Mouse (Mus musculus) kidney, adult 9 months (tissue): ENCODE measurements around the gene A730015C16Rik.
A peak's percentile ranks its signal among the peaks of the same experiment; 100 is the strongest.

ENCODE experiments used
- DNase-seq: peaks from one replicate; pipeline ENCODE4 v3.0.0; 2022

Gene A730015C16Rik

DNA sequence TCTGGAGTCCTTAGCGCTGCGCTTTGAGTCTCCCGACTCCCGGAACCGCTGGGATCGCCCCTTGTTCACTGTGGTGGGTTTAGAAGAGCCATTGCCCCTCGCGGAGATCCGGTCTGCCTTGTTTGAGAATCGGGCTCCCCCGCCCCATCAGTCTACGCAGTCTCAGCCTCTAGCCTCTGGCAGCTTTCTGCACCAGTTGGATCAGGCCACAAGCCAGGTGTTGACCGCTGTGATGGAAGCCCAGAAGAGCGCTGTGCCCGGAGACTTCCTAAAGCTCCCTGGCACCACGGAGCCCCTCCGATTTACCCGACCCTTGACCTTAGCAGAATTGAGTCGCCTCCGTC, at the start of gene A730015C16Rik:
Gene A730015C16Rik (minus strand): TSS at position 115 of the 344 bp plus-strand sequence.
- DNase-seq = no peak

- DNase-seq = no peak
Measured at GRCm38 (mm10) chr4:108890876-108891275, 42.5 kb upstream of the A730015C16Rik start.

DNA sequence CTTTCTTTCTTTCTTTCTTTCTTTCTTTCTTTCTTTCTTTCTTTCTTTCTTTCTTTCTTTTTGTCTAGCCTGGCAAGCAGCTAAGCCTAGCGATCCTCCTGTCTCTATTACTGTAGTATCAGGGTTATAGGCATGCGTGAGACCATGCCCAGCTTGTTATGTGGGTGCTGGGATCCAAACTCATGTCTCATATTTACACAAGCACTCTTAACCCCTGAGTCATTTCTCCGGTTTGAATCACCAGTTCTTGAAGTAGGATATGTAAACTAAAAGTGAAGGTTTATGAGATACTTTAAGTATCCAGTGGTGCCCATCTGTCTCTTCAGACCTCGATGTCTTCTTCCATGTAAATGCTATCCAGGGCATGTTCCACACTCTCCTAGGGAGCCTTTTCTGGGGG, 39.0 kb upstream of the A730015C16Rik start:
- DNase-seq = no peak

DNA sequence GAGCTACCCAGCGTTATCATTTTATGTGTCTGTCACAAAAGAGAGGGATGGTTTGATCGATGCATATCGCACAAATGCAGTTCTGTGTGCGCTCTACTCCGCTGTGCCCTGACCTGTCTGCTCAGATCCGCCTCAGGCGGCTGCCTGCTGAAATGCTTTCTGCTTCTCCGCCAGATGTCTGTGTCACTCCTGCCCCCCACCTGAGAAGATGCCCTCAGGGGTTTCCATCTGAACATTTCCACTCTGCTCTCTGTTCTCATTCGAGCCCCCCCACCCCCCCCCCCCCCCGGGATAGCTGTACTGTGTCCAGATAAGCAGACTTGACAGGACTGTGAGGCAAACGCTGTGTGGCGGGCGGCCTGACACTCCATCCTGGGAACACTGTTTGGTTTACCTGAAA, 35.4 kb upstream of the A730015C16Rik start:
- DNase-seq = no peak

DNA sequence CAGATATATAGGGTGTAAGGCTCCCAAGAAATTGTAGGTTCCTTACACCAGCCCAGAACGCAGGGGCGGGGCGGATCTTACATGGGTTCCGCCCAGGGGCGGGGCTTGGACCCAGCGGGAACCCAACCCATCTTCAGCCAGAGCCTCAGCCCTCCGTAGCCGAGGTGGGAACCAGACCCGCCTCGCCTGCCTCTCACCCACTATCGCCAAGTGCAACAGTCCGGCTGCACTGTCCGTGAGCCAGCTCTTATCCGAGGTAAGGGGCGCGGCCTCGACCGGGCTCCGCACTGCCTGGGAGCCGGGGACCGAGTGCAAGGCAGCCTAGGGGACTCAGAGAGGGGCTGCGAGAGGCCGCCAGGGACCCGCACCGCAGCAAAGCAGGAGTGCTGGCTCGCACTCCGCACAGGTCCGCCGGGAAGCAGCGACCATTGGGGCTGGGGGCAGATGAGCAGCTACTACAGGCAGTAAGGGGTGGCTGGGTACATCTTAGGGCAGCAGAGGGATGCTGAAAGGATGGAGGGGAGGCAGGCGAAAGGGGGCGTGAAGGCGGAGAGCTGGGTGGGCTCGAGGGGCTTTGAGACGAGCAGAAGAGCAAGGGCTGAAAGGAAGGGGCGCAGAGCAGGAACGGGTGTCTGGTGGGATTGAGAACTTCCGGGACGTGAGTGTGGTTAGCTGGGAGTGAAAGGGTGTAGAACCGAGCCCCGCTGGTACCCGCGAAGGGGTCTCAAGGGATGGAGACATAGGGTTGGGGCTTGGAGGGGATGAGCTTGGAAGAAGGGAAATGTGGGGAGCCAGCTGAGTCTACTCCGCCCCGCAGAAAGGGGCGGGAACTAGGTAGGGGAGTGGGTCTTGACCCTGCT, 30.8 kb upstream of the A730015C16Rik start, which contains the start of gene Rab3b:
Gene Rab3b (plus strand): TSS at position 101 of the 860 bp plus-strand sequence.
- DNase-seq = peak; percentile 34

GRCm38 (mm10) chr4:108877901-108878300, 29.5 kb upstream of the A730015C16Rik start:
- DNase-seq = no peak

DNA sequence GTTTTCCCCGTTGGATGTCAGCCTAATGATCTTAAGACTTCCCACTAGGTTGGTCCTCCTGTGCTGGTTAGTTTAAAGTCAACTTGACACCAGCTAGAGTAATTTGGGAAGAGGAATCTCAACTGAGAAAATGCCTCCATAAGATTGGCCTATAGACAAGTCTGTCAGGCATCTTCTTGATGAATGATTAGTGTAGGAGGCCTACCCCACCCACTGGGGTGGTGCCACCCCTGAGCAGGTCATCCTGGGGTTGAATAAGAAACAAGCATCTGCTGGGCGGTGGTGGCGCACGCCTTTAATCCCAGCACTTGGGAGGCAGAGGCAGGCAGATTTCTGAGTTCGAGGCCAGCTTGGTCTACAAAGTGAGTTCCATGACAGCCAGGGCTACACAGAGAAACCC, 25.3 kb upstream of the A730015C16Rik start:
- DNase-seq = no peak

DNA sequence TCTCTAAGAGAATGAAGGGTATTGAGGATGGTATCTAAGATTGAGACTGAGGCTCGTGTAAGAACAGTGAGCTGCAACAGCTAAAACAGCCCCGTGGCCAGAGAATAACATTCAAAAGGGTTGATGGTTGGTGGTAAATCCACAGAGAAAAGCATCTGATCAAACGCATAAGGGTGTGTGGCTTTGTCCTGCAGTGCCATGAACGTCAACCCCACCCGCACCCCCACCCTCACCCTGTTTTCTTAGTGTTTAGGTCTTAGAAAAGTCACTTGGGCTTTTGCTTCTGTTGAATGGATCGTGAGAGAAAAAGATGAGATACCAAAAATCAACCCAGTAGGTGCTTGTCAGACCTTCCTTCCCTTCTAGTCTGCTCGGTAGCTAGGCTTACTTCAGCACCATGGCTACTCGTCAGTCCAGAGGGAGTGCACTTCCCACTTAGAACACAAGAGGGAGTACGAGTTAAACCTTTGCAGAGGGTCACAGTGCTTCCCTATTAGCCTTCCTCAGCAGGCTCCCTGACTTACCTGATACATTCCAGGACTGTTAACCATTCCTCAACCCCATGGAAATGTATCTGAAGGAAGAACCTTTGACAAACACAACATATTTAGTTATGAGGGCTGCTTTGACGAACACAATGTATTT, 21.4 kb upstream of the A730015C16Rik start:
- peak; percentile 93 for DNase-seq

DNA sequence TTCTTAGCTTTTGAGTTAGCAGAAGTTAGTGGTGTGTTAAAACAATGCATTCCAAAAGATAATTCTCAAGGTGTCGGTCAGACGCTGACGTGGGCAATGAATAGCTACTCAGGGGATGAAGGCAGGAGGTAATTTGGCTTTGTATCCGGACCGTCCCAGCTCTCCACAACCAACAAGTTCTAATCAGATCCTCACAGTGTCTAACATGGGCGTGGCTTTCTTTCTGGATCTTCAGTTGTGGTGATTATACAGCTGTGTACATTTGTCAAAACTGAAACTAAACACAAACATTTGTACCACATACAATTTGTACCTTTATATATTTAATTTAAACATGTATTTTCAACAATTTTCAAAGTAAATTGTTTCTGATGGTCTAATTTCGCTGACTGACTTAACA, 18.4 kb upstream of the A730015C16Rik start:
- no peak for DNase-seq

- DNase-seq = peak; percentile 90
Measured at GRCm38 (mm10) chr4:108847715-108848504, 509 bp downstream of the A730015C16Rik start, which contains the start of gene Kti12. Gene Kti12 (plus strand): TSS chr4:108847785.

- no peak for DNase-seq
Measured at GRCm38 (mm10) chr4:108845824-108846569, 2.4 kb downstream of the A730015C16Rik start.

- no peak for DNase-seq
Measured at GRCm38 (mm10) chr4:108843336-108843735, 5.1 kb downstream of the A730015C16Rik start.

GRCm38 (mm10) chr4:108841920-108842578, 6.4 kb downstream of the A730015C16Rik start:
- no peak for DNase-seq

- no peak for DNase-seq
Measured at GRCm38 (mm10) chr4:108838031-108838430, 10.4 kb downstream of the A730015C16Rik start.

DNA sequence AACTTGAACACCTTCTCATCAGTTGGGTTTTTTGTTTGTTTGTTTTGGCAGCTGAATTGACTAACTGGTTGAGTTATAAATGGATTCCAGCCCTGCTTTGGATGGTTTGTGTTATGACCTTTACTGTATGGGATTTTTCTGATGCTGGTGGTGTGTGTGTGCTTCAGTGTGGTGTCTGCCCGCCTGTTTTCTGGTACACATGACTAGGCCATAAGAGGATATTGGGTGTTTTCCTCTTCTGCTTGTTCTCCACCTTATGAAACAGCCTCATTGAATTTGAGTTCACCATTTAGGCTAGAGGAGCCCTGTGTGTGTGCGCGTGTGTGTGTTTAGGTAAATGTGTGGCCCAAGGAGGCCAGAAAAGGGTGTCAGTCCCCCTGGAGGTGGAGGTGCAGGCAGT, 12.9 kb downstream of the A730015C16Rik start:
- DNase-seq = peak; percentile 25

- DNase-seq = no peak
Measured at GRCm38 (mm10) chr4:108834971-108835311, 13.5 kb downstream of the A730015C16Rik start.

DNA sequence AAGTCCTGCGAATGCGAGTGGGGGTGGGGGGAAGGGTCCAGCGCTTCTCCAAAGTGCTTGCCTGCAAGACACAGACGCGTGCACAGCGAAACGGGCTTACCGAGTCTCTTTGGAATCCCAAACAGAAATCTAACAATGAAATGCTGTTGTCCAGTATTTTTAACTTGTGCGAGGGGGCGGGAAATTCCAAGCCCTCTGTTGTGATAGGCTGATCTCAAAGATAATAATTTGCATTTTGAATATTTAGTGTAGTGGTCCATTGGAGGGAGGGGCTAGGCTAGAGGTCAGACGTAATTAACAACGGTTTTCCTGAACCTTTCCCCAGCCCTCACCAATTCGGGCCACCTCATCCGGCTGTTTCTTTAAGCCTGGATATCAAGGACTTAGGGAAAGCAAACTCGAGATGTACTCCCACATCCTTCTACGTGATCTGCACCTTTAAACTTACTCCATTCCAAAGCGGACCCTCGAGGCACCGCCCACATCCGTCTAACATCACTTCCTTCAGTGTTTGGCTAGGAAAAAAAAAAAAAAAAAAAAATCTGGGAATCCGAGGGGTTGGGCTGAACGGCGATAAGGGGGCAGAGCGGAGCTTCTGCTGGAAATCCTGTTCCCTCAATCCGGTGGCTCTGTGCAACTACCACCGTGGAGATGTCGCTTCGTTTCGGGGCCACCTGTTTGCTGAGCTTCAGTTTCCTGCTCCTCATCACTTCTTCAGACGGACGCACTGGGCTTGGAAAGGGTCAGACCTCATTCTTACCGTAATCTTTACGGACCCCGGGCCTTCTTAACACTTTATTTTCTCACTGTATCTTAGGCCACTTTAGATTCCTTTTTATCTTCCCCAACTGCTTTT, 14.1 kb downstream of the A730015C16Rik start, which contains the start of gene Txndc12:
Gene Txndc12 (plus strand): TSS at position 487 of the 856 bp plus-strand sequence.
- DNase-seq = peak; percentile 94

DNA sequence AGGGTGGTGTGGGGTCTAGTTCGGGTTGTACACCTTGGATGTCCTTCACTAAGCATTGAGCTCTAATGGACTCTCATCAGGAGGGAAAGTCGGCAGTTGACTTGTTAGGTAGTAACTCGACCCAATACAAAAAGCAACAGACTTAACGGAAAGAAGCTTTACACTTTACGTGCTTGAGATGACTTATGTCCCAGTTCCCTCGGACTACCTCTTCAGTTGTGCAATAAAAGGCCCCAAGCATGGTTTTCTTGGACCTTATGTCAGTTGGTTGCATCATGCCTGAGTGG, 14.6 kb downstream of the A730015C16Rik start:
- no peak for DNase-seq

DNA sequence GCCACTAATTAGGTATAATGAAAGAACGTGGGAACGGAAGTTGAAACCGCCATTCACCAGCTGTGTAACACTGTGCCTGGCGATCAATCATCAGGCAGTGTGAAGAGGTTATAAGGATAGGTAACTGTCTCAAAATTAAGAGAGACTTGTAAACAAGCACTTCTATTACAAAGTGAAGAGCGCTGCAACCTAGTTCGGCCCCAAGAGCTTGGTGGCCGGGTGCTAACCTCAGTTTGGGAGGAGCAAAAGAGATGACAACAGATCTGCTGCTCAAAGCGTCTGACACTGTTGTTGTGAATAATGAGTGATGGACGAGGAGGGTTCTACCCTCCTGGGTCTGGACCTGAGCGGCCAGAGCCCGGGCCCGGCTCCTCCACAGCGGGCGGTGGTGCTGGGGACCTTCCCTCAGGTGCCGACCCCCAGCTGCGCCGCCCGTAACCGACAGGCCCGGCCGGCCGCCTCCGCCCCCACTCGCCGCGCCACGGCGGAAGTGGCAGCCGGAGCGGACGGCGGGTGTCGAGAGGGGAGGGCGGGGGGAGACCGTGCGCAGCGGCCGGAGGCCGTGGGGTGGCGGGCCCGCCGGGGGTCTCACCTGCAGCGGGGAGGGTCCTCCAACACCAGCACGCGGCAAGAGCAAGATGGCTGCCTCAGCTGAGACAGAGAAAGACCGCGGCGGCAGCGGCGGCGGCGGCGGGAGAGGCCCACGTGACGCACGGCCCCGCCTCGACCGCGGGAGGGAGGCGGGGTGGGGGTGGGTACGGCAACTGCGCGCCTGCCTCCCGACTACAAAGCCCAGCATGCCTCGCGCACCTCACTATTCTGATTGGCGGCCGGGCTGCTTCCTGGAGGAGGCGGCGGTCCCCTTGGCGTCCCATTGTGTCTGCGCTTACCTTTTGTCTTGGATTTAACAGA, 15.2 kb downstream of the A730015C16Rik start, which contains the start of gene Btf3l4:
Gene Btf3l4 (minus strand): TSS at position 699 of the 912 bp plus-strand sequence.
- peak; percentile 92 for DNase-seq

DNA sequence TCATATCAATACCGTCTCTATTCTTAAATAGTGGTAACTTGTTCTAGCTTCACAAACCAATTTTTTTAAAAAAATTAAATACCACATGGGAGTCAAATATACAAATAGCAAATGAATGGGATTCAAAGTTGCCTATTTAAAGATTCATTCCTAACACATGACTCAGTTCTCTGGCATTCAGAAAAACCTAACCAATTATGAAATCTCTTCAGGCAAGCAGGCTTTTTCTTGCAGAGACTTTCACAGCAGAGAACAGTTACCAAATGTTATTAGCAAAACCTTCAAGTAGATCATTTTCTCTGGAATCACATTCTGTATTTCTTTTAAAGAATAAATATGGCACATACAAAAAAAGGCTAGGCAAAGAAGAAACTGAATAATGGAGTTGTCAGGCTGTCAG, 17.7 kb downstream of the A730015C16Rik start:
- no peak for DNase-seq
